Mouse (Mus musculus): ENCODE measurements around the gene Mpped1. TPM values are rescaled to one million over a fixed set of nuclear protein-coding genes. Genes with fewer than 3 reads are reported as not detected.

Gene Mpped1
- polyA plus RNA-seq, 2 experiments = 0.02 TPM; not detected in 1

GRCm38 (mm10) chr15:83814106-83814505 lies 34.8 kb downstream of the Mpped1 start:
- Histone ChIP-seq H3K4me2 (ENCODE audit: low read depth) (no peak overlapping the region), H3K27ac (no peak overlapping the region), H3K9ac (replicated peaks) (no peak overlapping the region), H3K4me3 (ENCODE audit: insufficient read depth in 1 of 2, low read depth in 2 of 2, low read length in 2 of 2) (no peak overlapping the region), H3K9me3 (ENCODE audit: control insufficient read depth, low read length) (no peaks in the 10 kb centered on the region), H3K27me3 (ENCODE audit: control insufficient read depth, insufficient read depth, low read length) (no peaks in the 10 kb centered on the region), H3K4me1 (replicated peaks; ENCODE audit: control insufficient read depth in 2 of 2, insufficient read depth in 2 of 2, low read length in 1 of 2) (no peaks in the 10 kb centered on the region), H3K36me3 (replicated peaks; ENCODE audit: control insufficient read depth, insufficient read depth, low read depth) (no peaks in the 10 kb centered on the region)
- TF ChIP-seq EP300 (IDR thresholded peaks at IDR 0.05; ENCODE audit: low read depth) = no peak
- DNase-seq (ENCODE audit: low read depth in 3 of 3, low spot score in 3 of 3) (no peak), ATAC-seq (ENCODE audit: insufficient read depth) (no peak)
- 46% methylated on average over 6 of the region's 6 CpGs for WGBS (ENCODE audit: insufficient replicate concordance)

- H3K4me1 ChIP-seq (replicated peaks; ENCODE audit: control insufficient read depth in 2 of 2, insufficient read depth in 2 of 2, low read length in 1 of 2) = no peaks in the 10 kb centered on the region
- no peaks in the 10 kb centered on the region for H3K27me3 ChIP-seq (ENCODE audit: control insufficient read depth, insufficient read depth, low read length)
- H3K4me2 ChIP-seq (ENCODE audit: low read depth) = no peak overlapping the region
- 63% methylated on average over 8 of the region's 8 CpGs for WGBS (ENCODE audit: insufficient replicate concordance)
- no peaks in the 10 kb centered on the region for H3K36me3 ChIP-seq (replicated peaks; ENCODE audit: control insufficient read depth, insufficient read depth, low read depth)
- TF ChIP-seq EP300 (IDR thresholded peaks at IDR 0.05; ENCODE audit: low read depth) (no peak), CTCF (IDR thresholded peaks at IDR 0.05; ENCODE audit: low read depth) (no peak)
- H3K27ac ChIP-seq = no peak overlapping the region
- H3K9ac ChIP-seq (replicated peaks) = no peak overlapping the region
- no peak for ATAC-seq (ENCODE audit: insufficient read depth)
- no peak overlapping the region for H3K4me3 ChIP-seq (ENCODE audit: insufficient read depth in 1 of 2, low read depth in 2 of 2, low read length in 2 of 2)
- DNase-seq (ENCODE audit: low read depth in 3 of 3, low spot score in 3 of 3) = no peak
- H3K9me3 ChIP-seq (ENCODE audit: control insufficient read depth, low read length) = no peaks in the 10 kb centered on the region
Measured at GRCm38 (mm10) chr15:83828011-83828410, 48.7 kb downstream of the Mpped1 start.

GRCm38 (mm10) chr15:83829226-83829625 lies 50.0 kb downstream of the Mpped1 start:
- no peak for ATAC-seq (ENCODE audit: insufficient read depth)
- no peak overlapping the region for H3K9ac ChIP-seq (replicated peaks)
- no peaks in the 10 kb centered on the region for H3K36me3 ChIP-seq (replicated peaks; ENCODE audit: control insufficient read depth, insufficient read depth, low read depth)
- H3K4me3 ChIP-seq (ENCODE audit: insufficient read depth in 1 of 2, low read depth in 2 of 2, low read length in 2 of 2) = no peak overlapping the region
- WGBS (ENCODE audit: insufficient replicate concordance) = 69% methylated on average over 13 of the region's 13 CpGs
- no peaks in the 10 kb centered on the region for H3K4me1 ChIP-seq (replicated peaks; ENCODE audit: control insufficient read depth in 2 of 2, insufficient read depth in 2 of 2, low read length in 1 of 2)
- no peak for DNase-seq (ENCODE audit: low read depth in 3 of 3, low spot score in 3 of 3)
- no peaks in the 10 kb centered on the region for H3K9me3 ChIP-seq (ENCODE audit: control insufficient read depth, low read length)
- H3K27me3 ChIP-seq (ENCODE audit: control insufficient read depth, insufficient read depth, low read length) = no peaks in the 10 kb centered on the region
- TF ChIP-seq CTCF (IDR thresholded peaks at IDR 0.05; ENCODE audit: low read depth) (no peak), EP300 (IDR thresholded peaks at IDR 0.05; ENCODE audit: low read depth) (no peak)
- H3K4me2 ChIP-seq (ENCODE audit: low read depth) = no peak overlapping the region
- H3K27ac ChIP-seq = no peak overlapping the region

GRCm38 (mm10) chr15:83832265-83832664 lies 53.0 kb downstream of the Mpped1 start:
- no peak for ATAC-seq (ENCODE audit: insufficient read depth)
- Histone ChIP-seq H3K4me1 (replicated peaks; ENCODE audit: control insufficient read depth in 2 of 2, insufficient read depth in 2 of 2, low read length in 1 of 2) (no peaks in the 10 kb centered on the region), H3K4me3 (ENCODE audit: insufficient read depth in 1 of 2, low read depth in 2 of 2, low read length in 2 of 2) (no peak overlapping the region), H3K4me2 (ENCODE audit: low read depth) (no peak overlapping the region), H3K27ac (no peak overlapping the region), H3K36me3 (replicated peaks; ENCODE audit: control insufficient read depth, insufficient read depth, low read depth) (no peaks in the 10 kb centered on the region), H3K27me3 (ENCODE audit: control insufficient read depth, insufficient read depth, low read length) (no peaks in the 10 kb centered on the region), H3K9me3 (ENCODE audit: control insufficient read depth, low read length) (no peaks in the 10 kb centered on the region), H3K9ac (replicated peaks) (no peak overlapping the region)
- TF ChIP-seq CTCF (IDR thresholded peaks at IDR 0.05; ENCODE audit: low read depth) (no peak), EP300 (IDR thresholded peaks at IDR 0.05; ENCODE audit: low read depth) (no peak)
- WGBS (ENCODE audit: insufficient replicate concordance) = 56% methylated on average over 6 of the region's 6 CpGs
- no peak for DNase-seq (ENCODE audit: low read depth in 3 of 3, low spot score in 3 of 3)

GRCm38 (mm10) chr15:83840950-83841719 lies 61.9 kb downstream of the Mpped1 start:
- Histone ChIP-seq H3K4me1 (replicated peaks; ENCODE audit: control insufficient read depth in 2 of 2, insufficient read depth in 2 of 2, low read length in 1 of 2) (no peaks in the 10 kb centered on the region), H3K27ac (no peak overlapping the region), H3K36me3 (replicated peaks; ENCODE audit: control insufficient read depth, insufficient read depth, low read depth) (no peaks in the 10 kb centered on the region), H3K27me3 (ENCODE audit: control insufficient read depth, insufficient read depth, low read length) (no peaks in the 10 kb centered on the region), H3K4me3 (ENCODE audit: insufficient read depth in 1 of 2, low read depth in 2 of 2, low read length in 2 of 2) (no peak overlapping the region), H3K9me3 (ENCODE audit: control insufficient read depth, low read length) (no peaks in the 10 kb centered on the region), H3K4me2 (ENCODE audit: low read depth) (no peak overlapping the region), H3K9ac (replicated peaks) (no peak overlapping the region)
- TF ChIP-seq EP300 (IDR thresholded peaks at IDR 0.05; ENCODE audit: low read depth) = no peak
- 54% methylated on average over 10 of the region's 10 CpGs for WGBS (ENCODE audit: insufficient replicate concordance)
- no peak for ATAC-seq (ENCODE audit: insufficient read depth)
- no peak for DNase-seq (ENCODE audit: low read depth in 3 of 3, low spot score in 3 of 3)

Measured in liver, embryonic 14.5 days (tissue).